Mouse (Mus musculus) thymus, adult 2 months (tissue): ENCODE data around the gene Rere.

Source experiments
- CTCF ChIP-seq: fragments of 200-500 bp; IDR thresholded peaks from 2 replicates; pipeline ENCODE4 v1.5.1; 2012; ENCODE audit warnings: mild to moderate bottlenecking, control low read depth, low read length, moderate library complexity, borderline replicate concordance; ENCODE audit not compliant: control insufficient read depth, poor library complexity, insufficient read depth; ENCODE audit errors: extremely low read depth
- POLR2A ChIP-seq: fragments of 200-500 bp; IDR thresholded peaks from 2 replicates; pipeline ENCODE4 v1.6.1; 2012; ENCODE audit warnings: mild to moderate bottlenecking, low read length, control low read depth, moderate library complexity; ENCODE audit not compliant: control insufficient read depth, poor library complexity, insufficient read depth; ENCODE audit errors: extremely low read depth

GRCm38 (mm10) chr4:150349680-150350101 lies 68.2 kb downstream of the Rere start:
- TF ChIP-seq POLR2A, result no peak
- no peak for TF ChIP-seq CTCF
